Mouse (Mus musculus): ENCODE data around the gene Cox4i2.

Cox4i2 gene

DNA sequence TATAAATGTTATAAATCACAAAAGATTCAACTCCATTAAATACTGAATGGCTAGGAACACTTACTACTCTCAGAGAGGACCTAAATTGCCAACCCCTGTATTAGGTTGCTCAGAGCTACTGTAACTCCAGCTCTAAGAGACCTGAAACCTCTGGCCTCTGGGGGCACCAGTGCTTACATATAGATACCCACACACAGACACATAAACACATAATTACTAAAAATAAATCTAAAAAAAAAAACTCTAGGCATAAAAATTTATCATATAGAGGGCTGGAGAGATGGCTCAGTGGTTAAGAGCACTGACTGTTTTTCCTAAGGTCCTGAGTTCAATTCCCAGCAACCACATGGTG is 46.8 kb downstream of the Cox4i2 start:
- DNase-seq = no peak

DNA sequence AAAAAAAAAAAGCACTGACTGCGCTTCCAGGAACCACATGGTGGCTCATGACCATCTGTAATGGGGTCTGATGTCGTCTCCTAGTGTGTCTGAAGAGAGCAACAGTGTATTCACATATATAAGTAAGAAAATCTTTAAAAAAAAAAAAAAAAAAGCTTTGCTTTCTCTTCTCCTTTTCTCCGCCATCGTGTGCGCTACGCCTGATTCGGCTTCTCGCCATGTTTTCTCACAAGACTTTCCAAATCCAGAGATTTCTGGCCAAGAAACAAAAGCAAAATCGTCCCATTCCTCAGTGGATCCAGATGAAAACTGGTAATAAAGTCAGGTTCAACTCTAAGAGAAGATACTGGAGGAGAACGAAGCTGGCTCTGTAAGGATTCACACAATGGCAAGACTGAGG is 48.3 kb downstream of the Cox4i2 start:
- DNase-seq = peak in 1 of 2 experiments; percentile 50

- DNase-seq = no peak
These were observed 49.1 kb downstream of the Cox4i2 start for GRCm38 (mm10) chr2:152803081-152803480.

DNA sequence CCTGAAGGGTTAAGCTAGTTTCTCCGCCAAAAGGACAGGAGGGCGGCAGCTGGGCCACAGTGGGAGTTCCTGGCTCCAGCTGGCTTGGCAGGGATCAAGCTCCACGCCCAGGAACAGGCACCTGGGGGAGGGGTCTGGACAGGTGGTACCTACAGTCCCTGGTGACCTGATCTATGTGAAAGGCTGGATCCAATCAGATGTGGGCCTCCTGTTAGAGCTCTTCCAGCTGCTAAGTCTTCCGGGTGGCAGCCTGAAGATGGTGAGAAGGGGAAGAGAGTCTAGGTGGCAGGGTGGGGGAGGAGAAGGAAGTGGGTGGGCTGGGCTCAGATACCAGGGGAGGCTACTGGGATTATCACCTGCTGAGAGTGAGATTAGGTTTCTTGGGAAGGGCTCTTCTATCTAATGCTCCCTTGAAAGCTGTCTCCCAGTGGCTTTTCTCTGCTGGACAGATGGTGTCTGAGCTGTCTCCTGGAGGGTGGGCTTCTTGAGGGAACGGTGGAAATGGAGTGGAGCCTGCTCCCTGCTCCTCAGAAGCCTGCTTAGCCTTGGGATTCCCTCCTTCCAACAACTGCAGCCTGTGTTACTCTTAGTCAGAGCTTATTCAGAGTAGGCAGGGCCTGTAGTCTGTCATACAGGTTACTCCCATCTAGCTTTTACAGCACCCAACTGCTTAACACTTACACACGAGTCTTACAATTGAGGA is 50.6 kb downstream of the Cox4i2 start:
- DNase-seq = peak; percentile 80 to 83

DNA sequence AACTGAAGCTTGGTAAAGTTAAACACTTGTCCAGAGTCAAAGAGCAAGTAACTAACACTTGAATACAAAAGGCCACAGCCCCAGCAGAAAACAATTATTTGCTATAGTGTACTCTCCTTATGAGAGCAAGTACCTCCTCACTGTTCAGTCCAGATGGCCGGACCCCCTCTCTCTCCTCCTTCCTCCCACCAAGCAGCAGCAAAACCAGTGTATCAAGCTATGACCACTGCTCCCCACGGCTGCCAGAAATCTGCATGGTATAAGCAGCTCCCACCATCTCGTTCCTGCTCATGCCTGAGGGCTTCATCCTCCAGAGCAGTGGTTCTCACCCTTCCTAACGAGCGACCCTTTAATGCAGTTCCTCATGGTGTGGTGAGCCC is 51.1 kb downstream of the Cox4i2 start:
- no peak for DNase-seq

- peak in 1 of 2 experiments; percentile 92 for DNase-seq
These were observed 52.1 kb downstream of the Cox4i2 start for GRCm38 (mm10) chr2:152806037-152806436.

DNA sequence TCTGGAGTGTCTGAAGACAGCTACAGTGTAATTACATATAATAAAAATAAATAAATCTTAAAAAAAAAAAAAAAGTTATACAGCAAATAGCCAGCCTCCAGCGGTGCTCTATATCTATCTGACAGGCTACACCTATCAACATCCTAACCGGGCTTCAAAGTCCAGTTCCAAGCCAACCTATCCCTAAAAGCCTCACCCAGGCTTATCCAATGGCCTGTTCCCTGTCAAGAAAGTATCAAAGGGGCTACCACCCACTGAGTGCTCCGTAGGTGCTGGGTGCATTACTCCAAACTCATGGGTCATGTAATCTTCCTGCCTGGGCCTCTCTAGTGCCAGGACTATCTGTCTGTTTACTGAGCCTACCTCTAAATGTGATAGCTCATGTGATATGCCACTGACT is 54.2 kb downstream of the Cox4i2 start:
- no peak for DNase-seq

DNA sequence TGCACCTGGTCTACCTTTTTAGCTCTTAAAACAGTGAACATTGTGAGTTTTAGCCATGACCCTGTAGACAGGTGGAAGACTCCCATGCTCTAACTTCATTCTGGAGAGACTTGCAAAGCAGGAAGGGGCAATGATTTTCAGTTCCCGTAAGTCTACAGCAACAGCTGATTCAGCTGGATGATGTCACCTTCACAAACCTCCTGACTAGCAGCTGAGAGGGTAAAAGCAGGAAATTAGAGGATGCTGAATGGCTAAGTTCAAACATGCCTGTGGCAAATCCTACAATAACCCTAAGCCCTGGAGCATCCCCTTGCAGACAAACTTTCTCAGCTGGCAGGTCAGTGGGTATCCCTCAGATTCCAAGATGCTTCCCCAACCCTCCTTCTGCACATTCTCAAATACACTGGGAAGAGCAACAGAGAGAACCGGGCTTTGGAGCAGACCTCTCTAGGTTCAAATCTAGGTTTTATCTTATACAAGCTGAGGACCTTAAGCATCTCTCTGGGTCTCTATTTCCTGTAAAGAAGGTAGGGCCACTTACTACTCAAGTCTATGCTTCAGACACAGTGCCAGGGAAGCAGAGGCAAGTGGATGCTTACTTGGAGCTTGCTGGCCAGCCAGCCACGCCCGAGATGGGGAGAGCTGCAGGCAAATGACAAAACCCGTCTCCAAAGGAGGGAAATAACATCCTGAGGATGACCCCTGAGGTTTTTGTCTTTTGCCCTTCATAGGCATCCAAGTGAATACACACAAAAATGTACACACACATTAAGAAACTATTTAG is 56.4 kb downstream of the Cox4i2 start:
- peak in 1 of 2 experiments; percentile 63 for DNase-seq

DNA sequence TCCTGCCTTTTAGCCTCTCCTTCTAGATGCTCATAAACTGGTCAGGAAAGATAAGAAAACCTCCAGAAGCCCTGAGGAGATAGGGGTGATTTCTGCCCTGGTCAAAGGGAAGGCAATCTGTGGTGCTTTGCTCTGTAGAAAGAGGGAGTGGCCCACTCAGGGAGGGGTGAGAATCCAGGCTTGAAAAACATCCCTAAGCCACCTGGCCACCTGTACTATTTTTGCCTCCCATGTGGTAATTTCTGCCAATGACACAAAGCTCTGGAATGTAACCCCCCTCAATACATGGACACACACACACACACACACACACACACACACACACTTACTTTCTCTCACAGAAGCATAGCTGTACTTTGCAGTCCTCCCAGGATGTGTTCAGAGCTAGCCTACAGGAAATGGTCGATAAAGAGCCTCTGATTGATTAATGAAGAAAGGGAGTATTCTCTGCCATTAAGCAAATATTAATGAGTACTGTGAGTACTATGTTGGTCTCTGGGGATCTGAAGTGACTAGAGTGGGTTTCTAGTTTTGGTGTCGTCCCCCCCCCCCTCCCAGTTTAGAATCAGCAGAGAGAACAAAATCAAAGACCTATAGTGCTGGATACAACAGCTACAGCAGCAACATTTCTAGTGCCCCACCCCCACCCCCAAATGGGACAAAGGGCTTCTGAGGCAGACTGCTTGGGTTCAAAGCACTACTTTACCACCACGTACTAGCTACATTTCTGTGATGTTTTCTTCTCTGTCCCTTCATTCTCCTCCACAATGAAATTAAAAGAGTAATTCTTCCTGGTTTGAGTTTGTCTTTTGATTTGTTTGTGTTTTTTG is 57.6 kb downstream of the Cox4i2 start:
- DNase-seq = peak in 1 of 2 experiments; percentile 43

- no peak for DNase-seq
These were observed 59.3 kb downstream of the Cox4i2 start for GRCm38 (mm10) chr2:152813232-152813631.

DNA sequence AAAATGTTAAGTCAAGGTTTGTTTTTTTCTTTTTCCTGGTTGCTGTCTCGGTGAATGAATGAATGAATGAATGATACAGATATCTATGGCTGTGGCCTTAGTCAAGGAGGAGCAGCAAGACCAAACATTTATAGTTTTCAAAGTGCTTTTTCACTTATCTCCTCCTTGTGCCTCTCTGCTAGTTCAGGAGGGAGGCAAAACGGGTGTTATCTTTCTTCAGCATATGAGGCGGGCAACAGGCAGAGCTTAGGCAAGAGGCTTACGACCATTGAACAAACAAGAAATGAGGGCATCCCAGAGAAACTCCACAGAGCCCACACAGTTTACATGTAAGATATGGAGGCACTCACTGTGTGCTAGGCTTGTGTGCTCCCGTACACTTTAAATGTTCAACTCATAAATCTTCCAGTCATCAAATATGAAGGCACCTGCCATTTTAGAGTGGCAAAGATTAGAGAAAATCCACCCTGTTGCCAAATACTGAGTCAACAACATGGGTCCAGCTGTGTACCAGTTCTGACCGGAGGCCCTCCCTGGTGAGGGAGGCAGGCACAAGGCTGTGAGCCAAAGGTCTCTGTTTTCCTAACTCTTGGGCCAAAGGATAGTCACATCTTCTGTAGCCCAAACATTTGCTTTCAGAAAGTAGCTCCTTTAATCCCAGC is 60.4 kb downstream of the Cox4i2 start:
- DNase-seq = peak; percentile 79 to 89
